Mouse (Mus musculus) spleen, postnatal 14 days (tissue): Measurements from ENCODE around the gene Tgm3.

Source experiments
- DNase-seq, 2 experiments: peaks; one replicate each; pipeline ENCODE4 v3.0.0; 2021 to 2022; ENCODE audit warnings: low spot score in 2 of 2

Tgm3 gene

GRCm38 (mm10) chr2:130070396-130070795 is 58.2 kb downstream of the Tgm3 start:
- DNase-seq, result no peak
